Mouse (Mus musculus) heart, embryonic 13.5 days (tissue): ENCODE measurements around the gene Gm17428. TPM values are rescaled to one million over a fixed set of nuclear protein-coding genes. Genes with fewer than 3 reads are reported as not detected.

Experiments used
- ATAC-seq: fragments of 200-750 bp; cut with Nextera tagmentation; 2 replicates; pipeline ENCODE4 v1.8.0; 2017; ENCODE audit warnings: moderate TSS enrichment; ENCODE audit not compliant: insufficient number of reproducible peaks, low FRiP score, low TSS enrichment; ENCODE audit errors: extremely low read depth
- H3K27ac ChIP-seq: fragments of 300-500 bp; sonication (generic); replicated peaks from 2 replicates; pipeline ENCODE4 v1.5.1; 2015; ENCODE audit warnings: moderate library complexity, mild to moderate bottlenecking, inconsistent platforms
- H3K27me3 ChIP-seq: fragments of 300-500 bp; sonication (generic); replicated peaks from 2 replicates; pipeline ENCODE4 v1.6.1; 2015; ENCODE audit warnings: mild to moderate bottlenecking, inconsistent platforms
- H3K36me3 ChIP-seq: fragments of 300-500 bp; sonication (generic); 2 replicates; pipeline ENCODE4 v1.6.1; 2015; ENCODE audit warnings: mild to moderate bottlenecking, inconsistent platforms
- H3K4me1 ChIP-seq: fragments of 300-500 bp; sonication (generic); 2 replicates; pipeline ENCODE4 v1.6.1; 2015; ENCODE audit warnings: inconsistent platforms
- H3K4me2 ChIP-seq: fragments of 300-500 bp; sonication (generic); 2 replicates; pipeline ENCODE4 v1.6.1; 2015; ENCODE audit warnings: inconsistent platforms, mild to moderate bottlenecking, moderate library complexity
- H3K4me3 ChIP-seq: fragments of 300-500 bp; sonication (generic); 2 replicates; pipeline ENCODE4 v1.5.1; 2015; ENCODE audit warnings: moderate library complexity, mild to moderate bottlenecking, inconsistent platforms
- H3K9ac ChIP-seq: fragments of 300-500 bp; sonication (generic); 2 replicates; pipeline ENCODE4 v1.6.1; 2015; ENCODE audit warnings: inconsistent platforms, mild to moderate bottlenecking, moderate library complexity
- H3K9me3 ChIP-seq: fragments of 300-500 bp; sonication (generic); 2 replicates; pipeline ENCODE4 v1.6.1; 2016; ENCODE audit warnings: inconsistent platforms
- WGBS: fragments of 180-500 bp; shearing (Covaris S2); methylation state at CpG from one replicate; pipeline ENCODE4 v1.1.7; 2015; ENCODE audit warnings: mixed read lengths; 5-methylcytosine and 5-hydroxymethylcytosine counted together
- polyA plus RNA-seq: library from polyadenylated mRNA; unstranded; fragments of >200 nt; fragmentation: Nextera tagmentation; extraction: Ambion mirVana; gene quantifications from 2 replicates; pipeline ENCODE4 v1.2.1, GENCODE M21; 2015

Gene Gm17428
- polyA plus RNA-seq, 1 experiment from 2014 or later: not detected

DNA sequence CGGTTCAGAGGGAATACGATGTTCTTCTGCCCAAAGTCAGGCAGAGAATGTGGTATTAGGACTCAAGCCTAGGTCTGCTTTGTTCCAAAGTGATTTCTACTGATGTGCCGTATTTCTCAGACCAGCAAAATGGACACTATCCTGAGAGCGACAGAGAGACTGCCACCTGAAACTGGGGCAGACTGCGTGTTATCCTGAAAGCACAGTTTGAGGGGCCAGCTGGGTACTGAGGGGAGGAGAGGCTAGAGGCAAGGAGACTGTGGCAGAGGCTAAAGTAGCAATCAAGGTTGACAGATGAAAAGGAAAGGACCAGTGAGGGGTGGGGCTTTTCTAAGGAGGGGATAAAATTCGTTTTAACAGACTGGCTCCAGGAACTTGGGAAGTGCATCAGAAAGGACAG is 24.1 kb downstream of the Gm17428 start:
- ATAC-seq: no peak
- 78% methylated on average over 6 of the region's 6 CpGs for WGBS

DNA sequence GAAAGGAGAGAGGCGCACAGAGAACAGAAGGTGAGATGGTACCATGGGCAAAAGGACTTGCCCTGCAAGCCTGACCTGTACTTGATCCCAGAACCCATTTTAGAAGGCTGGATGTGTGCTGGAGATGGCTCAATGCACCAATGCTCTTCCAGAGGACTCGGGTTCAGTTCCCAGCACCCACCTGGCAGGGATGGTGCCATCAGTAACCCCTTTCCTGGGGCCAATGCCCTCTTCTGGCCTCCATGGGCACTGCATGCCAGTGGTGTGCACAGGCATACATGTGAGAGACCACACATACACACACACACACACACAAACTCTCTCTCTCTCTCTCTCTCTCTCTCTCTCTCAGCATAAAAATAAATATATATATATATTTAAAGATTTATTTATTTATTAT is 24.7 kb downstream of the Gm17428 start:
- H3K9ac ChIP-seq: no peak overlapping the region
- H3K4me1 ChIP-seq: peaks cover 81% of the 10 kb centered on the region
- peaks cover 5% of the 10 kb centered on the region for H3K36me3 ChIP-seq
- 89% methylated on average over 2 of the region's 2 CpGs for WGBS
- peak overlapping the region; percentile 99 for H3K27ac ChIP-seq
- peaks cover 3% of the 10 kb centered on the region; the same call in 1 of the 2 replicates for H3K9me3 ChIP-seq
- ATAC-seq: no peak
- H3K4me3 ChIP-seq: no peak overlapping the region
- peaks cover 24% of the 10 kb centered on the region for H3K27me3 ChIP-seq
- no peak overlapping the region for H3K4me2 ChIP-seq

More for the DNA sequence above, 24.1 kb downstream of the Gm17428 start:
- H3K4me2 ChIP-seq: no peak overlapping the region
- peaks cover 5% of the 10 kb centered on the region for H3K36me3 ChIP-seq
- H3K27me3 ChIP-seq: peaks cover 30% of the 10 kb centered on the region
- H3K4me3 ChIP-seq: no peak overlapping the region
- H3K4me1 ChIP-seq: peaks cover 82% of the 10 kb centered on the region
- no peak overlapping the region for H3K9ac ChIP-seq
- peaks cover 3% of the 10 kb centered on the region; the same call in 1 of the 2 replicates for H3K9me3 ChIP-seq
- H3K27ac ChIP-seq: peak overlapping the region; percentile 50

DNA sequence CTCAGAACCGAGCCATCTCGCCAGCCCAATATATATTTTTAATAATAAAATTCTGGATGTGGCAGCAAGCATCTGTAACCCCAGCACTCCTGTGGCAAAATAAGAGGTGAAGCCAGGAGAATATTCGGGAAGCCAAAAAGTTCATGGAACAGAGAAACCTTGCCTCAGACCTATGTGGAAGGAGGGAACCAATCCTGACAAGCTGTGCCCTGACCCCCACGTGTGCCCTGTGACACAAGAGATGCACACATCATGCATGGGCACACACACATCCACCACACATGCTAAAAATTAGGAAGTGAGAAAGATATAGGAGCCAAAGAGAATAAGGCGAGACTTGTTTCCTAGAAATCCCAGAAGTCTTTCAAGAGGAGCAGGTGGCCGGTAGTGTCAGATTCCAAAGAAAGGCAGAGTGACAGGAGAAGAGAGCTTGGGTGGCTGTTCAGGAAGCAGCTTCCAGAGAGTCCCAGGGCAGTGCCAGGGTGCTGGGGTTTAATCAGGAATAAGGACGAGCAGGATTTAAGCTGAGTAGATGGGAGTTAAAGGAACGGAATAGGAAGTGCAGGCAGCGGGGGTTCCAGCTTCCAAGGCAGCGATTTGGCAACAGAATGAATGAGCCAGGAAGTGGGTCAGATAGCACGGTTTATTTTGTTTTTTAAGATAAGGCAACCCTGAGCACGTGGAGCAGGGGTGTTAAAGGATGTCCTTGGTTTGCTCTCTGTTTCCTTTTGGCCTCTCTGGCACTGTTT is 25.4 kb downstream of the Gm17428 start:
- peak overlapping the region; percentile 3; the same call in 1 of the 2 replicates for H3K4me3 ChIP-seq
- 27% methylated on average over 12 of the region's 12 CpGs for WGBS
- ATAC-seq: peak; percentile 5; the same call in 1 of the 2 replicates
- peak overlapping the region; percentile 82 for H3K9ac ChIP-seq
- peak overlapping the region; percentile 99 for H3K27ac ChIP-seq
- peak overlapping the region; percentile 63 for H3K4me2 ChIP-seq
- peaks cover 3% of the 10 kb centered on the region; the same call in 1 of the 2 replicates for H3K9me3 ChIP-seq
- H3K36me3 ChIP-seq: peaks cover 5% of the 10 kb centered on the region
- peaks cover 18% of the 10 kb centered on the region for H3K27me3 ChIP-seq
- H3K4me1 ChIP-seq: peaks cover 81% of the 10 kb centered on the region

DNA sequence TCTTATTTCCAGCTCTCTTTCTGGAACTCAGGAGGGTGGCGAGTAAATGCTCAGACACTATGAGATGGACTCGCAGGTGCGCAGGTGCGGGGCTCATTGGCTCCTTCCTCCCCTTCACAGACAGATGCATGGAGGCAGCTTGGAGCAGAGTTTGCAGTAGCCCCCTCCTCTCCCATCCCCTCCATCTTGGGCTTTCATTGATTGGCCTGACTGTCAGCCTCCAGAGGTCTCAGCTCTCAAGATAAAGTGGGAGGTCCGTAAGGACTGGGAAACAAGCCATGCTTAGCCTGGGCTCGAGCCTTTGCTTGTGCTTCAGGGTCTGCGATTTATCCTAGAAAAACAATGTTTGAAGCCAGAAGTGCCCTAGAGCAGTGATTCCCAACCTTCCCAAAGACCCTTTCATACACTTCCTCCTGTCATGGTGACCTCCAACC is 26.0 kb downstream of the Gm17428 start:
- H3K9me3 ChIP-seq: peaks cover 3% of the 10 kb centered on the region; the same call in 1 of the 2 replicates
- peak overlapping the region; percentile 82 for H3K9ac ChIP-seq
- H3K27ac ChIP-seq: peak overlapping the region; percentile 99
- 19% methylated on average over 7 of the region's 7 CpGs for WGBS
- H3K4me3 ChIP-seq: peak overlapping the region; percentile 3; the same call in 1 of the 2 replicates
- ATAC-seq: no peak
- H3K36me3 ChIP-seq: peaks cover 5% of the 10 kb centered on the region
- H3K4me2 ChIP-seq: peak overlapping the region; percentile 63
- peaks cover 75% of the 10 kb centered on the region for H3K4me1 ChIP-seq
- H3K27me3 ChIP-seq: peaks cover 12% of the 10 kb centered on the region; the same call in 1 of the 2 replicates

DNA sequence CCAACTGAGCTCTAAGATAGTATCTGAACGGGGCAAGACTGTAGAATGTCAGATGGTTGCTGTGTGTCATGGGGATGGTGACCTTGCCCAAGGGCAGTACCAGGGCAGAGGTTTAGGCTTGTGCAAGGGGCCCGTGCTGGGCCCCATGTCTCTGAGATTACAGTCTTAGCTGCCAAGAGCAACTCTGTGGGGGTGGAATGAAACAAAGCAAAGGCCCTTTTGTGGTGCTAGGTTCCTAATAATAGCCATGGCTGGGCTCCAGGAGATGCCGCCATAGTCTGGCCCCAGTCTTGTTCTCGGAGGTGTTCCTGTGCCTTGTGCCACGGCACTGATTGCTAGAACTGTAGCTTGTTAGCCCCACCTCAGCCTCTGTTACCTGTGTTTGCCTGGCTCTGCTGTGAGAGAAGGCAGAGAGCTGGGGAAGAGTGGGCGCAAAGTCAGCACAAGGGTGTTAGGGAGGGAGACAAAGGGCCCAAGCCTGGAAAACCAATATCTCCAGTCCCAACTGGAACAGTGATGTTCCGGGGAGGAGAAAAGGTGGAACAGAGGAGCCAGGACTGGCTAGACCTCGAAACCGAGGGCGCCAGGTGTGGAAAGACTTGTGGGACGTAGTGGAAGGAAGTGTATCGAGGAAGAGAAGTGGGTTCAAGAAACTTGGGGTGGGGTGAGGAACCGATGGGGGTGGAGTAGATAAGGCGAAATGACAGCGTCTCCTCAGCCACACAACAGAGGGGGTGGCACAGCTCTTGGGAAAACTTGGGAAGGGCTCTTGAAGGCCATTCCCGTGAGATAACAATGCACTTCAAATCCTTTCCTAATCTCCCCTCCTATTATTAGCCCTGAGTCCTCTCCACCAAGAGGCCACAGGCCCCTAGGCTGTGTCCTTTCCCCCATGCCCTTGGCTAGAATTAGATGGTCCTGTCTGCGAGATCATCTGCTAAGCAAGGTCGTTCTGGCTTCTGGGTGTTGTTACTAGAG is 27.4 kb downstream of the Gm17428 start:
- peak overlapping the region; percentile 82 for H3K9ac ChIP-seq

DNA sequence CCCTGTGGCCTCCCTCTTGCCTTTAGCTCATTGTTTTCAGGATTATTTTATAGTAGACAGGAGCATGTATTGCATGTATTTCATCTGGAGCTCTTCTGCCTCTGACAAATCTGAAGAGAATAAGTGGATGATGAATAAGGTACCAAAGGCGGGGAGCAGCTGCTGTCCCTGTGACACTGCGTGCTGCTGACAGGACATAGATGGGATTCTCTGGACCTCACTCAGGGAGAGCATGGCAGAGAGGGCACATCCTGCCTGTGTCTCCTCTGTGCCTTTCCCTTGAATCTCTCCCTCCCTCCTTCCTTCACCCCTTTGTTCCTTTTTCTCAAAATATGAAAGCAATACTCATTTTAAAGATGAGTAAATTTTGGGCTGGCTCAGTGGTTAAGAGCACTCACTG is 28.8 kb downstream of the Gm17428 start:
- H3K27me3 ChIP-seq: peaks cover 13% of the 10 kb centered on the region; the same call in 1 of the 2 replicates
- H3K4me1 ChIP-seq: peaks cover 79% of the 10 kb centered on the region
- peaks cover 5% of the 10 kb centered on the region for H3K36me3 ChIP-seq
- H3K27ac ChIP-seq: peak overlapping the region; percentile 99
- H3K9me3 ChIP-seq: peaks cover 3% of the 10 kb centered on the region; the same call in 1 of the 2 replicates
- 31% methylated on average over 2 of the region's 2 CpGs for WGBS
- ATAC-seq: no peak
- H3K9ac ChIP-seq: peak overlapping the region; percentile 82
- 0 out of 2 replicates have a peak overlapping the region, but pooled peaks have one; percentile 1 for H3K4me3 ChIP-seq
- peak overlapping the region; percentile 63 for H3K4me2 ChIP-seq

More for the DNA sequence above, 27.4 kb downstream of the Gm17428 start:
- H3K4me1 ChIP-seq: peaks cover 74% of the 10 kb centered on the region
- peaks cover 3% of the 10 kb centered on the region; the same call in 1 of the 2 replicates for H3K9me3 ChIP-seq
- peaks cover 13% of the 10 kb centered on the region; the same call in 1 of the 2 replicates for H3K27me3 ChIP-seq
- peak overlapping the region; percentile 99 for H3K27ac ChIP-seq
- H3K4me3 ChIP-seq: peak overlapping the region; percentile 36
- peak overlapping the region; percentile 63 for H3K4me2 ChIP-seq
- 20% methylated on average over 18 of the region's 18 CpGs for WGBS
- peaks cover 5% of the 10 kb centered on the region for H3K36me3 ChIP-seq
- peak; percentile 70 for ATAC-seq

DNA sequence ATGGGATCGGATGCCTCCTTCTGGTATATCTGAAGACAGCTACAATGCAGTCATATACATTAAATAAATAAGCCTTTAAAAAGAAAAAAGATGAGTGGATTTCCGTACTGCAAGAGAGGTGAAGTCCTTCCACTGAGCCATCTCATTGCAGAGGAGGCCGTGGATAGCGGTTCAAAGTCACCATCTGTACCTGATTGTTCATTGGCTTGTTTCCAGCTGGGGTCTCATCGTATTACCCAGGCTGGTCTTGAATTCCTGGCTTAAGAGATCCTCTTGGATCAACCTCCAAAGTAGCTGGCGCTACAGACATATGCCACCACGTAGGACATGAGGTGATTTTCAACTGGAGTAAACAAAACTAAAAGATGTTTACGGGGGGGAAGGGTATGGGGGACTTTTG is 29.2 kb downstream of the Gm17428 start:
- peaks cover 75% of the 10 kb centered on the region for H3K4me1 ChIP-seq
- peaks cover 5% of the 10 kb centered on the region for H3K36me3 ChIP-seq
- peaks cover 11% of the 10 kb centered on the region; the same call in 1 of the 2 replicates for H3K27me3 ChIP-seq
- WGBS: 75% methylated on average over 8 of the region's 8 CpGs
- no peak for ATAC-seq
- H3K4me2 ChIP-seq: no peak overlapping the region
- H3K9ac ChIP-seq: peak overlapping the region; percentile 82; the same call in 1 of the 2 replicates
- H3K27ac ChIP-seq: peak overlapping the region; percentile 99
- peaks cover 3% of the 10 kb centered on the region; the same call in 1 of the 2 replicates for H3K9me3 ChIP-seq
- no peak overlapping the region for H3K4me3 ChIP-seq

DNA sequence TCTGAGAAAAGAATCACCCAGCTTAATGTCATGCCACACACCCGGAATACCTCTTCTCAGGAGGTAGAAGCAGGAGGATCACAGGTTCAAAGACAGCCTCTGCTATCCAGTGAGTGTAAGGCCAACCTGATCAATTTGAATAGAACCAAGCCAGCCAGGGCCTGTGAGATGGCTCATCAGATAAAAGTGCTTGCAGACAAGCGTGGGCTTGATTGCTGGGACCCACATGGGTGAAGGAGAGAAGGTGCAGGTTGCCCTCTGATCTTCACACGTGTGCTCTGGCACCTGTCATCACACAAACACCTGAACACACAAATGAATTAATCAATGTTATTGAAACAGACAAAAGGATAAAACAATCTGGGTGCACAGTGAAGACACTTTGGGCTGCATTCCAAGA is 29.8 kb downstream of the Gm17428 start:
- peaks cover 72% of the 10 kb centered on the region for H3K4me1 ChIP-seq

DNA sequence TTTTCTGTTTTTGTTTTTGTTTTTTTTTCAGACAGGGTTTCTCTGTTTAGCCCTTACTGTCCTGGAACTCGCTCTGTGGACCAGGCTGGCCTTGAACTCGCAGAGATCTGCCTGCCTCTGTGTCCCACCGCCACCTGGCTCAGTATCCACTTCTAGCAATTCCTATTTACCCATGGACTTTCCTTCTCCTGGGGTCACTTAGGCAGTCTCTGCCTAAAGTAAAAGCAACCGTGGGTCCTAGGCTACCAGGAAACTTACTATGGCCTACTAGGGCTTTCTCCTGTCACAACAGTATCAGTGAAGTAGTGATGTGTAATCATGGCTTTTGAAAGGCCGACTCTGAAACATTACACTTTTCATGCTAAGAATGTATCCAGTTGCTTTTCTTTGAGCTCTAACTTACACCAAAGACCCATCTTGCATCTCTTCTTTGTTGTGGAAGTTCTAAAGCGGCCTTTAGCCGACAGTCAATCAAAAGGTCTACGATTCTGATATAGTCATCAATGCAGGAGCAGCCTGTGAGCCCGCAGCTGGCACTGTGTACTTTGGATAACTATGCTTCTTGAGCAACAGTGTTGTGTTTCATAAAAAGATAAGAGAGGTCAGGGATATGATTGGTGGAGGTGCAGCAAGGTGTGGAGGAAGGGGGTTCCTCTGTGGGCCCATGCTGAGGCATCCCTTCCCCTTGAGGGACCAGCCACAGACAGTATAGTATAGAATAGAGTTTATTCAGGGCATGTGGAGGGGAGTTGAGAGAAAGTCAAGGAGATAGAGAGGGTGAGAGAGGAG is 30.6 kb downstream of the Gm17428 start:
- ATAC-seq: no peak
- 83% methylated on average over 9 of the region's 9 CpGs for WGBS
- H3K9me3 ChIP-seq: no peaks in the 10 kb centered on the region
- H3K36me3 ChIP-seq: no peaks in the 10 kb centered on the region
- no peak overlapping the region for H3K4me3 ChIP-seq
- H3K4me1 ChIP-seq: peaks cover 66% of the 10 kb centered on the region
- no peak overlapping the region for H3K27ac ChIP-seq
- H3K27me3 ChIP-seq: 0 out of 2 replicates have a peak, but pooled peaks cover 8% of the 10 kb centered on the region
- H3K4me2 ChIP-seq: no peak overlapping the region
- H3K9ac ChIP-seq: no peak overlapping the region

More for the DNA sequence above, 29.8 kb downstream of the Gm17428 start:
- Histone ChIP-seq H3K9ac (no peak overlapping the region), H3K36me3 (peaks cover under 1% of the 10 kb centered on the region), H3K9me3 (peaks cover under 1% of the 10 kb centered on the region; the same call in 1 of the 2 replicates), H3K27ac (peak overlapping the region; percentile 99; the same call in 1 of the 2 replicates), H3K4me2 (no peak overlapping the region), H3K27me3 (0 out of 2 replicates have a peak, but pooled peaks cover 8% of the 10 kb centered on the region), H3K4me3 (no peak overlapping the region)
- 59% methylated on average over 3 of the region's 3 CpGs for WGBS
- ATAC-seq: no peak

DNA sequence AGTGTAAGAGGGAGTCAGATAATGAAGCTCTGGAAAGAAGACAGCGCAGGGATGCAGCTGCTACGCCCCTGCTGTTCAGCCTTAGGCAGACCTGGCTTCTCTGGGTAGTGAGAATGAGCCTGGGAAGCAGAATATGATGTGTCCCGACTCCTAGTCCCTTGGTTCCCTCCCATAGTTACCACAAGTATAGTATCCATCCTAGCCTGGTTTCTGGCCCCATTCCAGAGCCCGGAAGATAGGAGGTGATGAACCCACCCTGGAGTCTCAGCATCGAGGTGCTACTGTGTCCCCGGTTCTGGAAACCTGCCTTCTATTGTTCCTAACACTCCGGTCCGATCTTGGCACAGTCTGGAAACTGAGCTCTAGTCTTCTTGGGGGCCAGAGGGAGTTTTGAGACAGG is 31.7 kb downstream of the Gm17428 start:
- Histone ChIP-seq H3K9me3 (peaks cover 2% of the 10 kb centered on the region; the same call in 1 of the 2 replicates), H3K4me1 (peaks cover 55% of the 10 kb centered on the region), H3K9ac (peak overlapping the region; percentile 30; the same call in 1 of the 2 replicates), H3K4me2 (no peak overlapping the region), H3K27me3 (0 out of 2 replicates have a peak, but pooled peaks cover 8% of the 10 kb centered on the region), H3K4me3 (no peak overlapping the region), H3K27ac (peak overlapping the region; percentile 82), H3K36me3 (no peaks in the 10 kb centered on the region)
- WGBS: 66% methylated on average over 8 of the region's 8 CpGs
- no peak for ATAC-seq
